Mouse (Mus musculus) kidney, adult 10 weeks (tissue): Measurements from ENCODE around the gene Pank2. TPM values are rescaled to one million over a fixed set of nuclear protein-coding genes. Genes with fewer than 3 reads are reported as not detected.

Experiments
- polyA plus RNA-seq: library from polyadenylated mRNA; stranded (reverse); fragments of 350-450 nt; fragmentation: Illumina TruSeq; extraction: RNeasy Lipid Tissue Mini Kit (QIAGEN cat#74804); gene quantifications from one replicate; pipeline ENCODE4 v1.2.3, GENCODE M21; 2014; ENCODE audit warnings: low read depth, low replicate concordance

Pank2 gene
- 30.8 TPM for polyA plus RNA-seq

DNA sequence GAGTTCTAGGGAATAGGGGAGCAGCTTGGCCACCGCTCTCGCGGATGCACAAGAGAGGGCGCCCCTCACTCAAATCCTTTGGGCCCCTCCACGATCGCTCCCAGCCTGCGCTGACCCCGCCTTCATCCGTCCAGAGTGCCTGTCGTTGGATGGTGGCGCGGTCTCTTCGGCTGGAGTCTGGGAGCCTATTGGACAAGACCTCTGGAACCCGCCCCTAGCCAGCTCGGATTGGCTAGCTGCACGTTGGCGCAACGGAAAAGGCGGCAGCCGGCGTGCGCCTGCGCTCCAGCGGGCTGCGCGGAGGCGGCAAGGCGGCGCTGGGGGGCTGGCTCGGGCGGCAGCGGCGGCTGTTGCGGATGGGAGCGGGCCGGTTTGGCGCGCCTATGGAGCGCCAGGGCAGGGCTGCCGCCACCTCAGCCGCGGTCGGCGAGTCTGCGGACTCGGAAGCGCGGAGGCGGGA is at the start of gene Pank2:
TSS of gene Pank2 (plus strand) at position 283 of the 460 bp plus-strand sequence.

DNA sequence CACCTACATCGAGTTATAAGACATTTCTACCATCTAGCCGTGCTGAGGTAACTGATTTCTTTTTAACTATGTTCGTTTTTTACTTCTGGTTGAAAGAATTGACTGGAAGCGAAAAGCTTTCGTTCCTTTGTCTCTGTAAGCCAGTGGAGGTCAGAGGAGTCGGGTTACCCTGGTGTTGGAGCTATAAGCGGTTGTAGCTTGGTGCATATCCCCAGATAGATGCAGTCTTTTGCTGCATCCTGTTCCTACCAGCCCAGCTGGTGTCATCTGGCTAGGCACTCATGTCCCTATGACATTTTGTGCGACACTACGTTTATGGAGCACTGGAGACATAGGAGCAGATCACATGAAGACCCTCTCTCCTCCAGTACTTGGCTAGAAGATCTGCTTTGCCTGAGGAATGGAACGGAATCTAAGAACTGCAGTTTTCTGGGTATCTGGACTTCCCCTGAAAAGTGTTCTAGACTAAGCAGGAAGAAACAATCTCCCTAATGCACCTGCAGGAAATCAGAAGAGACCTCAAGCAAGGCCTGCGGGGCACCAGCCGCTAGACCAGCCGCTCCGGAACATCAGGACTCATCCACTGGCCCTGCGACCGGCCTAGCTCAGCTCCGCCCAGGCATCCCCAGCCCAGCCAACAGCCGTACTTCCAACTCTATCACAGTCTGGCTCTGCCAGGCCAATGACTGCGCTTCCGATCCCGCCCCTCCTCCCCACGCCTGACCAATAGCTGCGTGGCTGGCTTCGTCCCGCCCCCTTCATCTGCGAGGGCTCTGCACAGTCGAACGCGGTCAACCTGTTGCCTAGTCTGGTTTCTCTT is 28.8 kb upstream of the Pank2 start, which contains the start of gene Mavs:
TSS of gene Mavs (plus strand) at position 757 of the 820 bp plus-strand sequence.

Other genes with a start within 250 kb of the Pank2 start
- 0.24 TPM for gene Gfra4, start 219.4 kb upstream of the Pank2 start, polyA plus RNA-seq
- not detected for gene Adam33, start 198.7 kb upstream of the Pank2 start, polyA plus RNA-seq
- not detected for gene Siglec1, start 175.7 kb upstream of the Pank2 start, polyA plus RNA-seq
- 0.69 TPM for gene Hspa12b, start 135.2 kb upstream of the Pank2 start, polyA plus RNA-seq
- not detected for gene Gm11037, start 129.0 kb upstream of the Pank2 start, polyA plus RNA-seq
- 0.57 TPM for gene 1700037H04Rik, start 102.4 kb upstream of the Pank2 start, polyA plus RNA-seq
- 11.4 TPM for gene Cenpb, start 82.4 kb upstream of the Pank2 start, polyA plus RNA-seq
- gene Cdc25b, start 75.5 kb upstream of the Pank2 start, polyA plus RNA-seq, result 2.1 TPM
- gene Spef1, start 75.2 kb upstream of the Pank2 start, polyA plus RNA-seq, result 1.4 TPM
- 6.0 TPM for gene Ap5s1, start 55.4 kb upstream of the Pank2 start, polyA plus RNA-seq
- gene Mavs, start 28.4 kb upstream of the Pank2 start, polyA plus RNA-seq, result 10.3 TPM
- 33.4 TPM for gene Rnf24, start 90.4 kb downstream of the Pank2 start, polyA plus RNA-seq
- gene Smox, start 229.0 kb downstream of the Pank2 start, polyA plus RNA-seq, result not detected